Comparison of ENCODE assay signal across 8 mouse cellular contexts in genomic region chr11:73031536-73031935, GRCm38 (mm10). TPM values are rescaled to one million over a fixed set of nuclear protein-coding genes. Genes with fewer than 3 reads are reported as not detected.
A peak's percentile ranks its signal among the peaks of the same experiment; 100 is the strongest.
DNase-seq lines count a peak whose midpoint lies in the region; ATAC-seq and TF ChIP-seq lines count a peak whose summit lies in the region.

No protein-coding gene starts in this region.

- no peak overlapping the region for H3K27ac ChIP-seq in kidney, embryonic 14.5 days (ENCODE audit: low read depth, low read length)
- H3K27ac ChIP-seq in forebrain, embryonic 10.5 days, result peak overlapping the region; percentile 78; the same call in 1 of the 2 replicates
- H3K27ac ChIP-seq in hindbrain, embryonic 16.5 days (ENCODE audit: low read depth, low read length), result peak overlapping the region; percentile 68

- H3K36me3 ChIP-seq in kidney, embryonic 14.5 days (ENCODE audit: control insufficient read depth, insufficient read depth, low read length), result no peaks in the 10 kb centered on the region
- no peaks in the 10 kb centered on the region for H3K36me3 ChIP-seq in forebrain, embryonic 10.5 days (replicated peaks)
- 0 out of 2 replicates have a peak, but pooled peaks cover 5% of the 10 kb centered on the region for H3K36me3 ChIP-seq in hindbrain, embryonic 16.5 days (ENCODE audit: control insufficient read depth, insufficient read depth, low read length)
- no peaks in the 10 kb centered on the region for H3K36me3 ChIP-seq in myocyte (ENCODE audit: control insufficient read depth, insufficient read depth)

- no peaks in the 10 kb centered on the region for H3K9me3 ChIP-seq in kidney, embryonic 14.5 days (ENCODE audit: control insufficient read depth, low read length)
- no peaks in the 10 kb centered on the region for H3K9me3 ChIP-seq in forebrain, embryonic 10.5 days
- H3K9me3 ChIP-seq in hindbrain, embryonic 16.5 days (ENCODE audit: control insufficient read depth, low read length), result no peaks in the 10 kb centered on the region

- H3K4me1 ChIP-seq in kidney, embryonic 14.5 days (ENCODE audit: control insufficient read depth, insufficient read depth, low read length), result no peaks in the 10 kb centered on the region
- peaks cover 12% of the 10 kb centered on the region for H3K4me1 ChIP-seq in forebrain, embryonic 10.5 days
- peaks cover 7% of the 10 kb centered on the region for H3K4me1 ChIP-seq in hindbrain, embryonic 16.5 days (ENCODE audit: control insufficient read depth, insufficient read depth, low read depth, low read length)

- H3K4me2 ChIP-seq in kidney, embryonic 14.5 days (replicated peaks; ENCODE audit: low read depth, low read length), result no peak overlapping the region; the same call in 1 of the 2 replicates
- peak overlapping the region; percentile 68 for H3K4me2 ChIP-seq in hindbrain, embryonic 16.5 days (ENCODE audit: low read length)
- peak overlapping the region; percentile 67 for H3K4me2 ChIP-seq in myocyte (ENCODE audit: low read depth)

- no peak overlapping the region for H3ac ChIP-seq in myocyte (ENCODE audit: control insufficient read depth, insufficient read length)

- 41% methylated on average over 5 of the region's 5 CpGs for whole genome bisulfite sequencing in kidney, embryonic 14.5 days
- 83% methylated on average over 5 of the region's 5 CpGs for WGBS in forebrain, embryonic 10.5 days
- 54% methylated on average over 5 of the region's 5 CpGs for WGBS in hindbrain, embryonic 16.5 days

- ATAC-seq in kidney, embryonic 14.5 days (ENCODE audit: low FRiP score, low TSS enrichment), result no peak
- ATAC-seq in hindbrain, embryonic 16.5 days, result no peak; the same call in 1 of the 2 replicates

- intact Hi-C loops in left cerebral cortex, postnatal 10 days (cut with DNase I), result no loop called here

- no peaks in the 10 kb centered on the region for H3K79me2 ChIP-seq in myocyte (ENCODE audit: control insufficient read depth, insufficient read depth)

- DNase-seq in kidney, adult 18-20 months, result no peak
- DNase-seq in forebrain, embryonic 10.5 days (ENCODE audit: extremely low spot score, low spot score), result no peak
- DNase-seq in adrenal gland, adult 18-20 months (ENCODE audit: low spot score in 2 of 2), result no peak
- DNase-seq in thymus, postnatal 4 days, result no peak
- no peak for DNase-seq in left cerebral cortex, postnatal 10 days (ENCODE audit: extremely low spot score in 1 of 2, low spot score in 2 of 2)

- no peak for TF ChIP-seq POLR2A in myocyte (IDR thresholded peaks at IDR 0.05; ENCODE audit: insufficient read length, low read depth)

- H3K4me3 ChIP-seq in kidney, embryonic 14.5 days (ENCODE audit: low read length), result no peak overlapping the region
- peak overlapping the region; percentile 44; the same call in 1 of the 2 replicates for H3K4me3 ChIP-seq in forebrain, embryonic 10.5 days
- H3K4me3 ChIP-seq in hindbrain, embryonic 16.5 days (ENCODE audit: low read length), result no peak overlapping the region
- no peak overlapping the region for H3K4me3 ChIP-seq in myocyte

- H3K27me3 ChIP-seq in kidney, embryonic 14.5 days (ENCODE audit: control insufficient read depth, insufficient read depth, low read length), result no peaks in the 10 kb centered on the region
- H3K27me3 ChIP-seq in forebrain, embryonic 10.5 days (ENCODE audit: poor library complexity, severe bottlenecking), result peaks cover 23% of the 10 kb centered on the region
- no peaks in the 10 kb centered on the region for H3K27me3 ChIP-seq in hindbrain, embryonic 16.5 days (replicated peaks; ENCODE audit: control insufficient read depth, insufficient read depth, low read length)
- H3K27me3 ChIP-seq in myocyte (ENCODE audit: control insufficient read depth, insufficient read depth, insufficient read length), result no peaks in the 10 kb centered on the region

- peak overlapping the region; percentile 9; the same call in 1 of the 2 replicates for H3K9ac ChIP-seq in kidney, embryonic 14.5 days (ENCODE audit: low read depth, low read length)
- H3K9ac ChIP-seq in hindbrain, embryonic 16.5 days (ENCODE audit: low read depth, low read length), result peak overlapping the region; percentile 39

TF ChIP-seq in myocyte, 11 proteins besides CTCF, POLR2A, EP300 and RAD21:
- peak in 2 of 3 experiments; percentile 82 to 97 for TF ChIP-seq MYOD1 (IDR thresholded peaks at IDR 0.05; ENCODE audit: control insufficient read depth in 1 of 3, insufficient read length in 2 of 3, low read depth in 2 of 3)
- TF ChIP-seq CEBPB (IDR thresholded peaks at IDR 0.05; ENCODE audit: insufficient read depth, poor library complexity, severe bottlenecking), result no peak
- TF ChIP-seq REST (IDR thresholded peaks at IDR 0.05; ENCODE audit: insufficient read depth, insufficient read length), result no peak
- TF ChIP-seq TCF12 (IDR thresholded peaks at IDR 0.05; ENCODE audit: insufficient read depth, poor library complexity, severe bottlenecking), result peak; percentile 91
- no peak for TF ChIP-seq POLR2AphosphoS2 (IDR thresholded peaks at IDR 0.05; ENCODE audit: insufficient read length, low read depth)
- no peak for TF ChIP-seq USF1 (IDR thresholded peaks at IDR 0.05; ENCODE audit: low read depth)
- TF ChIP-seq TCF3 (IDR thresholded peaks at IDR 0.05; ENCODE audit: insufficient read length, low read depth), result peak; percentile 90
- TF ChIP-seq MYOG (IDR thresholded peaks at IDR 0.05; ENCODE audit: control insufficient read depth in 1 of 3, insufficient read depth in 1 of 3, insufficient read length in 2 of 3, low read depth in 2 of 3), result peak; percentile 95 to 99 (median 99)

RNA-seq across cellular contexts. Expression of gene Camkk1, which starts 12.7 kb away (rescaled TPM):
- 2.2 and 2.8 TPM in 2 replicates for polyA plus RNA-seq in kidney, embryonic 14.5 days (2014; fragmentation: Nextera tagmentation; extraction: Ambion mirVana)
- polyA plus RNA-seq in forebrain, embryonic 10.5 days (2016; fragmentation: Nextera tagmentation; extraction: Ambion mirVana), result 4.6 and 5.4 TPM in 2 replicates
- polyA plus RNA-seq in hindbrain, embryonic 16.5 days (2015; fragmentation: Nextera tagmentation; extraction: Ambion mirVana), result 35.8 TPM in 2 replicates
- polyA plus RNA-seq in myocyte (2012; fragmentation: generic; extraction: Trizol), result 3.3 TPM
- 1 to 10 TPM; 2.5 to 4.5 TPM for total RNA-seq in adrenal gland, adult 18-20 months (2021)
- 10 to 100 TPM; 33.6 to 34.1 TPM for total RNA-seq in left cerebral cortex, postnatal 10 days (2021)

RNA-seq across cellular contexts. Expression of gene Ncbp3, which starts 16.0 kb away (rescaled TPM):
- polyA plus RNA-seq in kidney, embryonic 14.5 days (2014; fragmentation: Nextera tagmentation; extraction: Ambion mirVana), result 8.7 and 12.9 TPM in 2 replicates
- 12.1 and 13.9 TPM in 2 replicates for polyA plus RNA-seq in forebrain, embryonic 10.5 days (2016; fragmentation: Nextera tagmentation; extraction: Ambion mirVana)
- 8.3 and 9.2 TPM in 2 replicates for polyA plus RNA-seq in hindbrain, embryonic 16.5 days (2015; fragmentation: Nextera tagmentation; extraction: Ambion mirVana)
- 3.5 TPM for polyA plus RNA-seq in myocyte (2012; fragmentation: generic; extraction: Trizol)
- total RNA-seq in adrenal gland, adult 18-20 months (2021), result 10 to 100 TPM in 1 of 2 experiments, 1 to 10 TPM in 1; 9.2 to 10.5 TPM
- 1 to 10 TPM; 8.3 to 9.1 TPM for total RNA-seq in left cerebral cortex, postnatal 10 days (2021)

RNA-seq across cellular contexts. Expression of gene P2rx1, which starts 32.6 kb away (rescaled TPM):
- polyA plus RNA-seq in kidney, embryonic 14.5 days (2014; fragmentation: Nextera tagmentation; extraction: Ambion mirVana), result 0.61 and 0.76 TPM in 2 replicates
- polyA plus RNA-seq in forebrain, embryonic 10.5 days (2016; fragmentation: Nextera tagmentation; extraction: Ambion mirVana), result 1.4 TPM in 2 replicates
- 0.31 and 0.45 TPM in 2 replicates for polyA plus RNA-seq in hindbrain, embryonic 16.5 days (2015; fragmentation: Nextera tagmentation; extraction: Ambion mirVana)
- 0.24 TPM for polyA plus RNA-seq in myocyte (2012; fragmentation: generic; extraction: Trizol)
- total RNA-seq in adrenal gland, adult 18-20 months (2021), result under 1 TPM; 0.56 to 0.83 TPM
- 1 to 10 TPM in 1 of 2 experiments, under 1 TPM in 1; 0.87 to 1.0 TPM for total RNA-seq in left cerebral cortex, postnatal 10 days (2021)

RNA-seq across cellular contexts. Expression of gene Itgae, which starts 58.8 kb away (rescaled TPM):
- 0.20 and 0.24 TPM in 2 replicates for polyA plus RNA-seq in kidney, embryonic 14.5 days (2014; fragmentation: Nextera tagmentation; extraction: Ambion mirVana)
- 0.45 and 0.54 TPM in 2 replicates for polyA plus RNA-seq in forebrain, embryonic 10.5 days (2016; fragmentation: Nextera tagmentation; extraction: Ambion mirVana)
- 0.19 and 0.33 TPM in 2 replicates for polyA plus RNA-seq in hindbrain, embryonic 16.5 days (2015; fragmentation: Nextera tagmentation; extraction: Ambion mirVana)
- 0.06 TPM for polyA plus RNA-seq in myocyte (2012; fragmentation: generic; extraction: Trizol)
- total RNA-seq in adrenal gland, adult 18-20 months (2021), result 1 to 10 TPM in 1 of 2 experiments, under 1 TPM in 1; 0.33 to 1.1 TPM
- under 1 TPM; 0.19 to 0.22 TPM for total RNA-seq in left cerebral cortex, postnatal 10 days (2021)
